Mouse (Mus musculus) embryonic facial prominence, embryonic 15.5 days (tissue): ENCODE results near the gene Il6ra. TPM values are rescaled to one million over a fixed set of nuclear protein-coding genes. Genes with fewer than 3 reads are reported as not detected.
"Not testable (repeated sequence)": the region's sequence is repeated elsewhere in the genome, so short reads cannot be mapped to it uniquely, and the experiment has no call there.

Experiments
- ATAC-seq: fragments of 200-750 bp; cut with Nextera tagmentation; 2 replicates; pipeline ENCODE4 v1.8.0; 2017; ENCODE audit warnings: low read depth, moderate TSS enrichment; ENCODE audit not compliant: insufficient number of reproducible peaks, low FRiP score, low TSS enrichment
- H3K27ac ChIP-seq: fragments of 300-500 bp; sonication (generic); replicated peaks from 2 replicates; pipeline ENCODE4 v1.5.1; 2015; ENCODE audit warnings: mild to moderate bottlenecking, inconsistent platforms
- H3K27me3 ChIP-seq: fragments of 300-500 bp; sonication (generic); 2 replicates; pipeline ENCODE4 v1.6.1; 2015; ENCODE audit warnings: inconsistent platforms
- H3K36me3 ChIP-seq: fragments of 300-500 bp; sonication (generic); 2 replicates; pipeline ENCODE4 v1.6.1; 2015; ENCODE audit warnings: mild to moderate bottlenecking, inconsistent platforms
- H3K4me1 ChIP-seq: fragments of 300-500 bp; sonication (generic); 2 replicates; pipeline ENCODE4 v1.6.1; 2015; ENCODE audit warnings: inconsistent platforms
- H3K4me2 ChIP-seq: fragments of 300-500 bp; sonication (generic); replicated peaks from 2 replicates; pipeline ENCODE4 v1.6.1; 2015; ENCODE audit warnings: mild to moderate bottlenecking, inconsistent platforms
- H3K4me3 ChIP-seq: fragments of 300-500 bp; sonication (generic); replicated peaks from 2 replicates; pipeline ENCODE4 v1.5.1; 2015; ENCODE audit warnings: mild to moderate bottlenecking, inconsistent platforms
- H3K9ac ChIP-seq: fragments of 300-500 bp; sonication (generic); 2 replicates; pipeline ENCODE4 v1.6.1; 2015; ENCODE audit warnings: inconsistent platforms
- H3K9me3 ChIP-seq: fragments of 300-500 bp; sonication (generic); replicated peaks from 2 replicates; pipeline ENCODE4 v1.6.1; 2016; ENCODE audit warnings: inconsistent platforms
- WGBS: fragments of 180-500 bp; shearing (Covaris S2); methylation state at CpG from one replicate; pipeline ENCODE4 v1.1.7; 2015; 5-methylcytosine and 5-hydroxymethylcytosine counted together
- polyA plus RNA-seq: library from polyadenylated mRNA; unstranded; fragments of >200 nt; fragmentation: Nextera tagmentation; extraction: Ambion mirVana; gene quantifications from 2 replicates; pipeline ENCODE4 v1.2.1, GENCODE M21; 2015

The Il6ra gene
- polyA plus RNA-seq, 1 experiment from 2014 or later: 3.4 TPM

DNA sequence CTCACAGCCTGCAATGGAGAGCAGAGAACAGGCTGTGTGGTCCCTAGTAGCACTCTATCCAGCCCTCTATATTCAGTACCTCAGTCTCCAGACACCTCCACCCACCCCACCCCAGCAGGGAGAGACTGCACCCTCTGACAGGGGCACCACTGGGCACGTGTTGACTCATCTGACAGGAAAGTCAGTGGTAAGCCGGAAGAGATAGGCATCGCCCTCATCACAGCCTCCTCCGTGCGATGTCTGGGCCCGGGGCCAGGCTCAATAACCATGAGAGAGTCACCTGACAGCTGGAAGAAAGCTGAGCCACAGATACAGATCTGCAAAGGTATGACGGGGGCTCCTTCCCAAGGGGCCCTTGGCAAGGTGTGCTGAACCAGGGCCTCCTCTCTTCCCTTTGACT lies 40.8 kb downstream of the Il6ra start:
- no peak overlapping the region for H3K27ac ChIP-seq
- no peak overlapping the region for H3K4me3 ChIP-seq
- no peaks in the 10 kb centered on the region for H3K9me3 ChIP-seq
- H3K27me3 ChIP-seq: no peaks in the 10 kb centered on the region
- no peaks in the 10 kb centered on the region for H3K36me3 ChIP-seq
- H3K9ac ChIP-seq: no peak overlapping the region
- H3K4me2 ChIP-seq: no peak overlapping the region
- WGBS: 65% methylated on average over 7 of the region's 7 CpGs
- ATAC-seq: peak; percentile 62; the same call in 1 of the 2 replicates
- H3K4me1 ChIP-seq: peaks cover 39% of the 10 kb centered on the region

DNA sequence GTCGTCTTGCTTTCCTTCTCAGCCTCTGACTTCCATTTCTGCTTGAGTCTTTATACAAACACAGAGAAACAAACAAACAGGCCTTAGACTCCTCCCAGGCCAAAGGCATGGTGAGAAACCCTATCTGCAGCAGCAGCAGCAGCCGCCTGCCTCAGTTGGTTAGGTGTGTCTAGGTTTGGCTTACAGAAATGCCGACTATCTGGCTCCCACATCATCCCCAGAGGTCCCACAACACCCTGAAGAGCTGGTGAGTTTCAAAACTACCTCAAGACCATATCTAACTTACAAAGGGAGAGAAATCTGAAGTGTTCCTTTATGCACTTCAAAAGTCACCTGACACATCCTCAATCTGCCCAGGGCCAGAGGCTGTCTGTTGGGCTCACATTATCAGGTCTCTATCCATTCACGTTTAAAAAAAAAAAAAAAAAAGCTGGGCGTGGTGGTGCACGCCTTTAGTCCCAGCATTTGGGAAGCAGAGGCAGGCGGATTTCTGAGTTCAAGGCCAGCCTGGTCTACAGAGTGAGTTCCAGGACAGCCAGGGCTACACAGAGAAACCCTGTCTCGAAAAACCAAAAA lies 41.6 kb downstream of the Il6ra start:
- no peak overlapping the region for H3K4me3 ChIP-seq
- no peaks in the 10 kb centered on the region for H3K27me3 ChIP-seq
- no peaks in the 10 kb centered on the region for H3K36me3 ChIP-seq
- H3K9me3 ChIP-seq: no peaks in the 10 kb centered on the region
- peaks cover 43% of the 10 kb centered on the region for H3K4me1 ChIP-seq
- no peak overlapping the region for H3K4me2 ChIP-seq
- H3K9ac ChIP-seq: no peak overlapping the region
- 63% methylated on average over 7 of the region's 8 CpGs for WGBS
- H3K27ac ChIP-seq: no peak overlapping the region
- no peak for ATAC-seq

DNA sequence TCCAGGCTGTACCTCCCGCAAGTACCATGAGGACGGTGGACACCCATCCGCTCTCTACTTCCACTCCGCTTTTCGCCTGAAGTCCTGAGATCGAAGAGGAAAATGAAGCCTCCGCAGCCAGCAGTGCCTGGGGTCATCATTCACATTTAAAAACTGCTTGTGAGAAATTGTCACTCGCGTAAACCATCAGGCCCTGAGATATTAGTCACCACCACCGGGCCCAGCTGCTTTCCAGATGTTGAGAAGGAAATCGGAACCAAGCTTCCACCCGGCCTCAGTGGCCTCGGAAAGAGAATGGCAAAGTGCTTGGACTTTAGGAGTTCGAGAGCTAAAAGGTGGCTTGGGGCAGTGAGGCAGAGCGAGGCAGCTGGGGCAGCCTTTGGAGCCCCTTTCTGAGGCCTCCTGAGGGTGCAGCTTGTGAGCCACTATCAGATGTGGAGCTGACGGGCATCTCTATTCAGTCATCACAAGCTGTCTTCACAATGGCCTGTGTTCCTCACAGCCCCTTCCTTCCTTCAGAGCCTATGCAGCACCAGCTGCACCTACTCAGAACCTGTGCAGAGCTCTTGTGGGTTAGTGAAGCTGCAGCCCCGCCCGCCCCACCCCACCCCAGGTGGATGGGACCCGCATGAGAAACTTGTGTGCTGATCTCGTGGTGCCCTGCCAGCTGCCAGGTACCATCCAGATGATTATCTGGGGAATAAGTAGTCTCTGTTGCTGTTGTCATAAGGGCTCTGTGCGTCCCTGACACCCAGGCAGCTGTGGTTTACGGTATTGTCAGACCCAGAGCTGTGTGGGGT lies 42.3 kb downstream of the Il6ra start:
- 57% methylated on average over 22 of the region's 22 CpGs for WGBS
- Histone ChIP-seq H3K9me3 (no peaks in the 10 kb centered on the region), H3K27ac (no peak overlapping the region; the same call in 1 of the 2 replicates)

DNA sequence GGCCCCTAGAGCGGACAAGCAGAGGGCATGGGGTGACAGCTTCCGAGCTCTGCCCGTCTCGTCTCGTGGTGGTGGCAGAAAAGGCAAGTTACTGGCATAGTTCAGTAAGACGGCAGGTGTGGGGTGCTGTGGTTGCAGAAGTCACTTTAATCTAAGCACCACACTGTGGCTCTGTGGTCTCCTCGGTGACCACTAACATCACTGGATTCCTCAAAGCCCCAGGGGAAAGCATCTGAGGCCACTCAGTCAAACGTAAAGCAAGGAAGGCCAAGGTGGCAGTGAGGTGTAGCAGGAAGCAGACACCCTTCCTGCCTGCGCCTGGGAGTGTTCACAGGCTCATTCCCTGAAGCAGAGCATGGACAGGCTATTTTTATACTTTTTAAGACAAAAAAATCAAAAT lies 43.4 kb downstream of the Il6ra start:
- no peaks in the 10 kb centered on the region for H3K36me3 ChIP-seq
- peaks cover 48% of the 10 kb centered on the region for H3K4me1 ChIP-seq
- H3K9ac ChIP-seq: no peak overlapping the region
- no peak for ATAC-seq
- H3K27me3 ChIP-seq: no peaks in the 10 kb centered on the region
- WGBS: 65% methylated on average over 9 of the region's 9 CpGs
- no peaks in the 10 kb centered on the region for H3K9me3 ChIP-seq
- H3K27ac ChIP-seq: no peak overlapping the region
- H3K4me2 ChIP-seq: no peak overlapping the region
- no peak overlapping the region for H3K4me3 ChIP-seq

More for the DNA sequence above, 42.3 kb downstream of the Il6ra start:
- H3K4me2 ChIP-seq: peak overlapping the region; percentile 29
- H3K4me3 ChIP-seq: no peak overlapping the region
- no peak for ATAC-seq
- H3K9ac ChIP-seq: 0 out of 2 replicates have a peak overlapping the region, but pooled peaks have one; percentile 3
- peaks cover 43% of the 10 kb centered on the region for H3K4me1 ChIP-seq
- H3K27me3 ChIP-seq: no peaks in the 10 kb centered on the region
- no peaks in the 10 kb centered on the region for H3K36me3 ChIP-seq

DNA sequence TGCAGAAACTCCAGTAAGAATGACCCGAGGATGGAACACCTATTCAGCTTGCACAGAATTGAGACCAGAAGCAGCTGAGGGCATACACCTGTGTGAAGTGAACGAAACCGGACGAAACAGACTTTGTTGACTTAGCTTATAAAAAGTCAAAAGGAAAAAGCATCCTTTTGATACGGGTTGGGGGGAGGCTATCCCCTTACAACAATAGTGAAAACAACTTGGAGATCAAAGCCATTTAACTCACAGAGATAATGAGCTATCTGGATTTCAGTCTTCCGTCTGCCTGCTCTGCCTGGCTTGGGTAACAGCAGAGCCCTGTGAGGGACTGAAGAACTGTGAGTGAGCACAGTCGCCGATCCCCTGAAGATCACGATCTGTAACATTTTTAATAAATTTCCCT lies 44.0 kb downstream of the Il6ra start:
- H3K9ac ChIP-seq: no peak overlapping the region
- no peak overlapping the region for H3K4me2 ChIP-seq
- H3K9me3 ChIP-seq: no peaks in the 10 kb centered on the region
- H3K27ac ChIP-seq: 0 out of 2 replicates have a peak overlapping the region, but pooled peaks have one; percentile 49
- H3K27me3 ChIP-seq: no peaks in the 10 kb centered on the region
- no peaks in the 10 kb centered on the region for H3K36me3 ChIP-seq
- no peak overlapping the region for H3K4me3 ChIP-seq
- no peak for ATAC-seq
- WGBS: 55% methylated on average over 9 of the region's 9 CpGs
- peaks cover 48% of the 10 kb centered on the region for H3K4me1 ChIP-seq

DNA sequence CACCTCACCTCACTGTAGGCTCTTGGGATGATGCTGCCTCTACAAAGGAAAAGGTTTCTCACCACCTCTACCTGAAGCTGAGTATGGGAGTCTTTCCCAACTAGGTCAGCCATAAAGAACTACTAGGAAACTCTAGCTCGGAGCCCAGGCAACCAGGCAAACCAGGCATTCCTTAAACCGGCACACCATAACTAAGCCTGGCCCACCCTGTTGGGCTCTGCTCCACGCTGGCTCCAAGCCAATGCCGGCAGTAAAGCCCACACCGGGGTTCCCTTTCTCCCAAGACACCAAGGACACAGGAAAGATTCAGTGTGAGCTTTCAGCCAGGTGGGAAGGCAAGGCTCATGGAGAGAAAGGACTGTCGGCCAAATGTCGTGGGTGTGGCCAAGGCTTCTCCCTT lies 44.6 kb downstream of the Il6ra start:
- ATAC-seq: peak; percentile 56
- no peak overlapping the region for H3K9ac ChIP-seq
- 0 out of 2 replicates have a peak overlapping the region, but pooled peaks have one; percentile 15 for H3K4me2 ChIP-seq
- H3K4me3 ChIP-seq: no peak overlapping the region
- no peaks in the 10 kb centered on the region for H3K36me3 ChIP-seq
- H3K4me1 ChIP-seq: peaks cover 48% of the 10 kb centered on the region
- peak overlapping the region; percentile 49 for H3K27ac ChIP-seq
- 19% methylated on average over 7 of the region's 7 CpGs for WGBS
- H3K27me3 ChIP-seq: no peaks in the 10 kb centered on the region
- no peaks in the 10 kb centered on the region for H3K9me3 ChIP-seq

DNA sequence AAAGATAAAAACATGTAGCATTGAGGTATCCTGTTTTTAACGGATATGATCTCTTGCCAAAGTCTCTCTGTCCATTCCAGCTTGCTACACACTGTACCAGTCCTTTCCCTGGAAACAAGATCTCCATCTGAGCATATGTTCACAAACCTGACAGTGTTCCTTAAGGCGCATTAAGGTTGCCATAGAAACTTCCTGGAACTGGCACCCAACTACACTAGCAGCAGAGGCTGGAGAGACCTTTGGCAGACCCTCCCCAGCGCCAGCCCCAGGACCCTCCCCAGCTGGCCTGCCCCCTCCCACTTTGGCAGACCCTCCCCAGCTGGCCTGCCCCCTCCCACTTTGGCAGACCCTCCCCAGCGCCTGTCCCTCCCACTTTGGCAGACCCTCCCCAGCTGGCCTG lies 45.3 kb downstream of the Il6ra start:
- no peak overlapping the region for H3K9ac ChIP-seq
- H3K27ac ChIP-seq: 0 out of 2 replicates have a peak overlapping the region, but pooled peaks have one; percentile 2
- 64% methylated on average over 4 of the region's 4 CpGs for WGBS
- H3K27me3 ChIP-seq: no peaks in the 10 kb centered on the region
- H3K9me3 ChIP-seq: no peaks in the 10 kb centered on the region
- H3K4me1 ChIP-seq: peaks cover 42% of the 10 kb centered on the region
- no peak overlapping the region for H3K4me3 ChIP-seq
- peak; percentile 60 for ATAC-seq
- no peak overlapping the region for H3K4me2 ChIP-seq
- no peaks in the 10 kb centered on the region for H3K36me3 ChIP-seq

DNA sequence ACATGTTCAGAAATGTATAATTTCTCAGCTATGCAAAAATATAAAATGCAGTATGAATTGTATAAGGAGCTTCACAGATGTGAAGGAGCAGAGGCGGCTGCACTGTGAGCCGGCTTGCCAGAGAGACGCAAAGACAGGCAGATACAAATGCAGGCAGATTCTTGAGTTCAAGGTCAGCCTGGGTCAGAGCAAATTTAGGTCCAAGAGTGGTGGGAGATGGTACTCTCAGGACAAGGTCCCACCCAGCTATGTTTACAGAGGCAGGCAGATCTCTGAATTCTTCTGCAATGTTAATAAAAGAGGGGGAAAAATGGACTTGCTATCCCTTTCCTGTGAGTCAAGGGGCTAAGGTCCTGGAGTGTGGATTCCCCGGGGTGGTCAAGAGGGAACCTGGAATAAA lies 47.2 kb downstream of the Il6ra start:
- Histone ChIP-seq H3K4me3 (no peak overlapping the region), H3K4me1 (peaks cover 37% of the 10 kb centered on the region), H3K9ac (no peak overlapping the region), H3K36me3 (no peaks in the 10 kb centered on the region), H3K27me3 (no peaks in the 10 kb centered on the region), H3K9me3 (no peaks in the 10 kb centered on the region), H3K4me2 (no peak overlapping the region), H3K27ac (no peak overlapping the region)
- no peak for ATAC-seq
- WGBS: 73% methylated on average over 4 of the region's 4 CpGs

DNA sequence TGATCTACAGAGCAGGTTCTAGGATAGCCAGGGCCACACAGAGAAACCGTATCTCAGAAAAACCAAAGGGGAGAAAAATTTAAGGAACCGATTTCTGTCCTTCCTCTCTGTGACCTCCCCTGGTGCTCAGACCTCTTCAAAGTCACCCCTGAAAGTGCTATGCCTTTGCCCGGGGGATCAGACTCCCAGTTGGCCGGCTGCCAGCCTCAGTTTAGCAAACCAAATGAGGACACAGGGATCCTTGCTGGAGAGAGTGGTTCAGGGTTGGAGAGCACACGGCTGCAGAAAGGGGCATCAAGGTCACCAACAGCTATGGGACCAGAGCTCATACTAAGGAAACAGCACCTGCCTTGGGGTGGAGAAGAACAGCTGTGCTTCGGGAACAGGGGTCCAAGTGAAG lies 48.0 kb downstream of the Il6ra start:
- Histone ChIP-seq H3K4me2 (no peak overlapping the region), H3K4me3 (no peak overlapping the region), H3K9me3 (no peaks in the 10 kb centered on the region), H3K27me3 (no peaks in the 10 kb centered on the region), H3K36me3 (no peaks in the 10 kb centered on the region), H3K4me1 (peaks cover 29% of the 10 kb centered on the region), H3K27ac (no peak overlapping the region), H3K9ac (no peak overlapping the region)
- 50% methylated on average over 6 of the region's 6 CpGs for WGBS
- no peak for ATAC-seq

DNA sequence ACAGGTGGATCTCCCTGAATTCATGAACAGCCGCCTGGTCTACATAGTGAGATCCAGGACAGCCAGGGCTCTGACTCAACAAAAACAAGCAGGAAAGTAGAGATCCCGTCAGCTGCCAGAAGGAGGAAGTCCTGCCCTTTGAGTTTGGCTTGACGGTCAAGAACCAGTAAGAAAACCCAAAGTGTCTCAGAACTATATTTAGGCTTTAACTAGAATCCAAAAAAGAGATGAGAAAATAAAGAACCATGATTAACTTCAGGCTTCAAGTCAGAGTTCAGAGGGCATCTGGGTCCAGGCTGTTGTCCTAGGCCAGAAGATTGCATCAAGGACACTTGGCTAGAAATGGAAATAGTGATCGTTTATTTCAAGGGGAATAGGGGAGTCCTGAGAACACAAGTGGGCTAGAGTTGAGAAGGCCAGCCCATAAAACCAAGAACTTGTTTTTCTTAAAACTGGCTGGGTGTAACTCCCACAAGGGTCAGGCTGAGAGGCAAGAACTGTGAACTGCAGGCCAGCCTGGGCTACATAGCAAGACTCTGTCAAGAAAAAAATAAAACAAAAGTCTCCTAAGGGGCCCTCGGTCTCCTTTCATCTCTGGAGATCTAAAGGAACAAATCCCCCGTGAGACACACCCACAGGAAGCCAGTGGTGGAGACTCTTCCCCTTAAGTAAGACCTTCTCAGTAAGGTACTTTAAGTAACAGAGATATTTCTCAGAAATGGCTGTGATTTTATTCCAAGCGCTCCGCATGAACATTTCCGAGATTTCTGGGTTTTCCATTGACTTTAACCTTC lies 49.1 kb downstream of the Il6ra start:
- Histone ChIP-seq H3K4me2 (no peak overlapping the region), H3K4me3 (no peak overlapping the region), H3K4me1 (peaks cover 22% of the 10 kb centered on the region), H3K27ac (no peak overlapping the region), H3K36me3 (no peaks in the 10 kb centered on the region), H3K9ac (no peak overlapping the region), H3K27me3 (no peaks in the 10 kb centered on the region; the same call in 1 of the 2 replicates), H3K9me3 (no peaks in the 10 kb centered on the region)
- no peak for ATAC-seq
- 77% methylated on average over 9 of the region's 9 CpGs for WGBS

DNA sequence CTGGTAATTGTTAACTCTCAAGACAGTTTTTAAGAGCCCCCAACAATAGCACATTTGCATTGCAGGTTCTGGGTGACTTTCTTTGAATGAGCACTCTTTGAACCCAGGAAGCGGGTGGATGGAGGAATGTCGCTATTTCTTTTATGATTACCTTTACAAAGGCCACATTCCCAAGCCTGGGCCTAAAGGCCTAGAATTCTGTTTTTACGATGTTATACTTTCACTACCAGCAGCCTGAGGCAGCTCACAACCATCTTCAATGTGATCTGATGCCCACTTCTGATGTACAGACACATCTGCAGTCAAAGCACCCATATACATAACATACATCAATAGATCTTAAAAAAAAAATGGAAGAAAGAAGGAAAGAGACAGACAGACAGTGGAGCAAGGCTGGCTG lies 49.7 kb downstream of the Il6ra start:
- H3K9ac ChIP-seq, H3K36me3 ChIP-seq, H3K27me3 ChIP-seq, H3K9me3 ChIP-seq, ATAC-seq, H3K4me2 ChIP-seq, H3K27ac ChIP-seq, H3K4me3 ChIP-seq: not testable (repeated sequence)
- H3K4me1 ChIP-seq: peaks cover 15% of the 10 kb centered on the region
- WGBS: 86% methylated on average over 3 of the region's 3 CpGs
